Mouse (Mus musculus): ENCODE measurements at regions not wholly inside any gene's neighbourhood (a gene's known extent, or its start where the extent isn't known, plus 50 kb on each side); places are given as distances from the start of the nearest gene placed in this dataset.

- DNase-seq (ENCODE audit: low spot score in 2 of 2) = no peak
Measured at GRCm38 (mm10) chr12:77179138-77179537, 58.8 kb upstream of the Fut8 start.

GRCm38 (mm10) chr12:77177811-77178578, 59.9 kb upstream of the Fut8 start:
- peak; percentile 43 to 52 for DNase-seq (ENCODE audit: low spot score in 2 of 2)

GRCm38 (mm10) chr12:77177303-77177702, 60.6 kb upstream of the Fut8 start:
- peak; percentile 64 to 73 for DNase-seq (ENCODE audit: low spot score in 2 of 2)

GRCm38 (mm10) chr12:77174032-77174431, 63.9 kb upstream of the Fut8 start:
- DNase-seq (ENCODE audit: low spot score in 2 of 2) = no peak

- DNase-seq (ENCODE audit: low spot score in 2 of 2) = no peak
Measured at GRCm38 (mm10) chr12:77172540-77172939, 65.4 kb upstream of the Fut8 start.

- no peak for DNase-seq (ENCODE audit: low spot score in 2 of 2)
Measured at GRCm38 (mm10) chr12:77170257-77170656, 67.7 kb upstream of the Fut8 start.

GRCm38 (mm10) chr12:77168367-77168766, 69.6 kb upstream of the Fut8 start:
- DNase-seq (ENCODE audit: low spot score in 2 of 2) = no peak

GRCm38 (mm10) chr12:77156698-77157097, 81.2 kb upstream of the Fut8 start:
- DNase-seq (ENCODE audit: low spot score in 2 of 2) = no peak

- no peak for DNase-seq (ENCODE audit: low spot score in 2 of 2)
Measured at GRCm38 (mm10) chr12:77155626-77156025, 82.3 kb upstream of the Fut8 start.

GRCm38 (mm10) chr12:77151471-77151870, 86.5 kb upstream of the Fut8 start:
- no peak for DNase-seq (ENCODE audit: low spot score in 2 of 2)

- no peak for DNase-seq (ENCODE audit: low spot score in 2 of 2)
Measured at GRCm38 (mm10) chr12:77149835-77150234, 88.1 kb upstream of the Fut8 start.

GRCm38 (mm10) chr12:77148146-77148545, 89.8 kb upstream of the Fut8 start:
- no peak for DNase-seq (ENCODE audit: low spot score in 2 of 2)

- DNase-seq (ENCODE audit: low spot score in 2 of 2) = no peak
Measured at GRCm38 (mm10) chr12:77143958-77144357, 94.0 kb upstream of the Fut8 start.

GRCm38 (mm10) chr12:77143521-77143920, 94.4 kb upstream of the Fut8 start:
- no peak for DNase-seq (ENCODE audit: low spot score in 2 of 2)

GRCm38 (mm10) chr12:77143105-77143504, 94.8 kb upstream of the Fut8 start:
- no peak for DNase-seq (ENCODE audit: low spot score in 2 of 2)

- DNase-seq (ENCODE audit: low spot score in 2 of 2) = peak in 1 of 2 experiments; percentile 2
Measured at GRCm38 (mm10) chr12:77142224-77142623, 95.7 kb upstream of the Fut8 start.

GRCm38 (mm10) chr12:77141260-77142201, 96.4 kb upstream of the Fut8 start:
- peak in 1 of 2 experiments; percentile 2 for DNase-seq (ENCODE audit: low spot score in 2 of 2)

GRCm38 (mm10) chr12:77140656-77141055, 97.3 kb upstream of the Fut8 start:
- peak in 1 of 2 experiments; percentile 2 for DNase-seq (ENCODE audit: low spot score in 2 of 2)

GRCm38 (mm10) chr12:77140141-77140540, 97.8 kb upstream of the Fut8 start:
- no peak for DNase-seq (ENCODE audit: low spot score in 2 of 2)

- DNase-seq (ENCODE audit: low spot score in 2 of 2) = no peak
Measured at GRCm38 (mm10) chr12:77139718-77140117, 98.2 kb upstream of the Fut8 start.

- no peak for DNase-seq (ENCODE audit: low spot score in 2 of 2)
Measured at GRCm38 (mm10) chr12:77138506-77139201, 99.3 kb upstream of the Fut8 start.

- DNase-seq (ENCODE audit: low spot score in 2 of 2) = no peak
Measured at GRCm38 (mm10) chr12:77137291-77137830, 100.6 kb upstream of the Fut8 start.

Measured in thymus, postnatal 10 days (tissue).